Mouse (Mus musculus): ENCODE data around the gene Snapc2.
"Not testable (repeated sequence)": the region's sequence is repeated elsewhere in the genome, so short reads cannot be mapped to it uniquely, and the experiment has no call there.

Gene Snapc2

GRCm38 (mm10) chr8:4237814-4238433 lies 15.0 kb upstream of the Snapc2 start:
- no peak for DNase-seq (ENCODE audit: low spot score)

GRCm38 (mm10) chr8:4238434-4239192 lies 14.3 kb upstream of the Snapc2 start, which contains the start of the genes Map2k7 and Gm49320:
Map2k7 (plus strand) TSS chr8:4238740.
Gm49320 (plus strand) TSS chr8:4238865.
- DNase-seq (ENCODE audit: low spot score), result peak; percentile 100

DNA sequence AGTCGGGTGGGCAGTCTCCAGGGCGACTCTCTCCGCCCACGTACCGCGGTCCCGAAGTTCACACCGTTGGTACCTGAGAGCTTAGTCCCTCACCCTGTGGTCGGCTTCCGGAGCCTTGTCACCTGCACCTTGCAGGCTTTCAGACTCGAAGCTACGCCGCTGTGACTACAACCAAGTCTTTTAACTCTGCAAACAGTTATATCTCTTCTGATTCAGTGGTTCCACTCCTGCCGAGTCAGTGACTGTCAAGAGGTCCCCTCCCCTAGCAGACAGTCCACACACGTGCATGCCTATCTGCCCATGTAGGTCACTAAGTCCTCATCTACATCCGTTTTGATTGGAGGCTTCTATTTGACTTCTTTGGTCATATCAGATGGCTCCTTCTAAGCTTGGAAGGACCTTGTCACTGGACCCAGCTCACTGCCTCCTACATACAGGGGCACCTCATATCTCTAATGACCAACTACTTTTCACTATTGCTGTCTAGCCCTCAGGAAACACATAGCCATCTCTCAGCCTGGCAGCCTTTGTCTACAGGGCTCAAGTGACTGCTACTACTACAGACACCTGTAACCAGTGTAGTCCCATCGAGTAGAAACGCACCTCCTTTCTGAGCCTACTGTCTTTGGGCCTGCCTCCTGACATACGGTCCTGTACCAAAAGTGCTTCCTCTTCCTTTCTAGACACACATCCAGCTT lies 13.5 kb upstream of the Snapc2 start:
- DNase-seq (ENCODE audit: low spot score), result no peak

DNA sequence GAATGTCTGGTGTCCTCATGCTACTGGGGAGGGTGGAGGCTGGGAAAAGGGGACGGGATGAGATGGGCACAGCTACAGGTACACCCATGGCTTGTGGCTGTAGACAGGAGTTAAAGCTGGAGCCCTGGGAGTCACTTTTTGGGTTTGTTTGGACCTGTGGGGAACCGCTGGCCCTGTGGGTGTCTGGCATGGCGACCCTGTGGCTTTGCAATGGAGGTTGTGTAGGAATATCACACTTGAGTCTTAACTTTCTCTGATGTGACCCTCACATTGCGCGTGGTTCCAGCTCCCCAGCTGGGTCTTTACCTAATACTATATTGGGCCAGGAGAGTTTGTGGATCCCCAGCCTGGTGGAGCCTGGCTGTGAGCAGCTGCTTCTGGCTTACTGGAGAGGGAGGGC lies 7.8 kb upstream of the Snapc2 start:
- no peak for DNase-seq (ENCODE audit: low spot score)

- no peak for DNase-seq (ENCODE audit: low spot score)
Observed at GRCm38 (mm10) chr8:4245737-4246136, 7.1 kb upstream of the Snapc2 start.

- DNase-seq (ENCODE audit: low spot score), result no peak
Observed at GRCm38 (mm10) chr8:4247241-4247640, 5.6 kb upstream of the Snapc2 start.

DNA sequence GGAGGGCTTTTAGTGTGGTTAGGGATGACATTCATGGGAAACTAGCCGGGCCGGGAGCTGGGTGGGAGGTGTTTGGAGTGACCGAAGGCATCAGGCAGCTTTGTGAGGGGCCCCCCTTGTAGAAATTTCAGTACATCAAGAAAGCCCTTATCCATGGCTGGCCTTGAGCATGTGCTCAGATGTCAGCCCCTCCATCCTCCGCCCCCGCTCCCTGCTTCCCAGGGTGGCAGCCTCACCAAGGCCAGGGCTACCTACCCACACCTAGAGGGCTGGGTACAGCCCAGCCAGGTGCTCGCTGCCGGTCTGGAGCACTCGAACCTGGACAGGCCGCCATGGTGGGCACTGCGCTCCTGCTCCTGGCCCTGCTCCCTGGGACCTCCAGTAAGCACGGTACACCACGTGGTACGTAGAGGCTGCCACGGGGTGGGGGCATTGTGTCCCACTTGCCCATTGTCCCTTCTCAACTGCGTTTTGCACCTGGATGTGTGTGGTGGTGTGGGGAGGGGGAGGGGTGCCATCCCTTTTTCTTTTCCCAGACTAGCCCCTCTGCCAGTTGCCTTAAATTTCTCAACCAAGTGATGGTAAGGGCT lies 4.8 kb upstream of the Snapc2 start, which contains the start of gene Tgfbr3l:
Gene Tgfbr3l (plus strand): TSS at position 264 of the 590 bp plus-strand sequence.
- DNase-seq (ENCODE audit: low spot score), result no peak

DNA sequence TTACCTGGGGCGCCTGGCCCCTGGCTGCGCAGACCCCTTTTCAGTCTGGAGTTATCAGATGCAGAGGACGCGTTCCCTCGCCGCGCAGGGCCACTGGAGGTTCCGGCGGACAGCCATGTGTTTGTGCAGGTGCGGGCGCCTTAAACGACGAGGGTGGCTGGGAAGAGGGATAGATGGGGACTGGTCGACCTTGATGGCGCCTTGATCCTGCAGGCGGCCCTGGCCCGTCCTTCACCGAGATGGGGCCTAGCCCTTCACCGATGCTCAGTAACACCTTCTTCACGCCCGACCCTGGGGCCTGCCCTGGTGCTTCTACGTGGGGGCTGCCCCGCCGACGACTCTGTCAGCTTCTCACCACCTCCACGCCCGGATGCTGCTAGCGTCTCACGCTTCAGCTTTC lies 3.7 kb upstream of the Snapc2 start:
- DNase-seq (ENCODE audit: low spot score), result peak; percentile 57

DNA sequence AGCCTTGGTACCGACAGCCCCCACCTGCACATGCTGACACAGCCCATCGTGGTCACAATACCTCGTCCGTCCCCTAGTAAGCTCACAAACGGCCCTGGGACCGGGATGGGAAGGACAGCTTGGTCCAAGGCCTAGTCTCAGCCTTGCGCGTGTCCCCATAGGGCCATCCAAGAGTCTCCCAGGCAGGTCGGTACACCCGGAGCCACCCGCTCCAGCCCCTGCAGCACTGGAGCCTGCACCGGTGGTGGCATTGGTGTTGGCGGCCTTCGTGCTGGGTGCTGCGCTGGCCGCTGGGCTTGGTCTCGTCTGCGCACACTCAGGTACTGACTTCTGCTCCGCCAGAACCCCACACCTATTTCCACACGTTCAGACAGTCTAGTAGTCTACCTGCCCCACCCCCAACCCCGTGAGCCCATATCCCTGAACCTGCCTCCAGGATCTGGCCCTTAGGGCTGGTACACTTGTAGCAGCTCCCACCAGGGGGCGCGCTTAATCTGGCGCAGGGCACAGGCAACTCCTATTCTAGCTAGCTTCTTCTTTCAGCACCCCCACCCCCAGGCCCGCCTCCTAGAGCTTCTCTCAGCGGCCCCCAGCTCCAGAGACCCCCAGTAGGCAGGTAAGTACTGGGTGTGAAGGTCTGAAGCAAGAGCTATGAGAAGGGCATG lies 2.4 kb upstream of the Snapc2 start:
- peak; percentile 81 for DNase-seq (ENCODE audit: low spot score)

GRCm38 (mm10) chr8:4252116-4252760 lies 642 bp upstream of the Snapc2 start:
- DNase-seq (ENCODE audit: low spot score), result no peak

GRCm38 (mm10) chr8:4254001-4254400 lies 1.1 kb downstream of the Snapc2 start:
- no peak for DNase-seq (ENCODE audit: low spot score)

- not testable (repeated sequence) for DNase-seq (ENCODE audit: low spot score)
Observed at GRCm38 (mm10) chr8:4255471-4255870, 2.6 kb downstream of the Snapc2 start.

GRCm38 (mm10) chr8:4256911-4257310 lies 4.0 kb downstream of the Snapc2 start:
- DNase-seq (ENCODE audit: low spot score), result no peak

DNA sequence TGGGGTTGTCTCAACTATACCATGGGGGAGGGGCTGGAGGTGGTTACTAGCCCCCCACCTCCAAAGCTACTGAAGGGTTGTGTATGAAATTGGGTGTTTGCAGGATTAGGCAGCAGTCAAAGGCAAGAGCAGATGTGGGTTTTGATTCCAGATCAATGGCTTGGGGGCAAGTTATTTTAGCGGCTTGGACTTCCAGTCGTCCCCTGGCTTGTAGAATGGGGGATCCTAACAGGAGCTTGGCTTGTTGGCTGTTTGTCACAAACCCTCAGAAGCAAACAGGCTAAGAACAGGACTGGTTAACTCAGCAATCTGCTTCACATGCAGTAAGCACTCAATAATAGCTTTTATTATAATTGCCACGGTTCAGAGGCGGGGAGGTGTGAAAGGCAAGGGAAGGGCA lies 4.5 kb downstream of the Snapc2 start:
- no peak for DNase-seq (ENCODE audit: low spot score)

DNA sequence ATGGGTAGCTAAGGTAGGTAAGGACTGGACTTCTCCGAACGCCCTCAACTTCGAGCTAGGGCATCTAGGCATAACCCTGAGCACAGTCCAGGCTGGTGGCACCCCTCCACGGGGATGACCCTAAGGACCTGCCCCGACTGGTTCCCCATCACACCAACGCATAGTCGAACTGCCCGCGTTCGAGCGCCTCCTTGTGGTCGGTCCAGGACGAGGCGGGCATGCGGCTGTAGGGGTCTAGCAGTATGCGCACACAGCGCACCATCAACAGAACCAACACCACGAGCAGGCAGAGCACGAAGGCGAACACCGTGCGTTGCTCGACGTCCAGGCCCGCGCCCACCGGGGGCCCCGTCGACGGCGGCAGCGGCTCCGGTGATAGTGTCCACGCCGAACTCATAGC lies 5.4 kb downstream of the Snapc2 start:
- peak; percentile 74 for DNase-seq (ENCODE audit: low spot score)

DNA sequence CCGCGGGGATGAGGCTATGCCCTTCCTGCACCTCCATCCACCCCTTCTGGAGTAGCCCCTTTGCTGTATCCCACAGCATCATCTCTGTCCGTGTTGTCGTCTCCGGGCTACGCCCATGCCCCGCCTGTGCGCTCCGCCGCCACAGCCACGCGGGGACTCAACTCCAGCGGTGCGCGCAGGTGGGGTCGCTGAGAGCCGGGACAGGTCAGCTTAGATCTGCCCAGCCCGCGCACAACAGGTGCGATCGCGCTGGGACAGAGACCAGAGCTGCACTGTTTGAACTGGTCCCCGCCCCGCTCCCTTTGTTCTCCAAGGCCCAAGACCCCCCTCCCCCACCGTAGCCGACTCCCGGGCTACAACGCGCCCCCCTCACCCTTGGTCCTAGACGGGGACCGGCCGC lies 5.8 kb downstream of the Snapc2 start:
- peak; percentile 58 for DNase-seq (ENCODE audit: low spot score)

GRCm38 (mm10) chr8:4259125-4259804 lies 6.4 kb downstream of the Snapc2 start, which contains the start of gene Ctxn1:
Ctxn1 (minus strand) TSS chr8:4259274.
- DNase-seq (ENCODE audit: low spot score), result peak; percentile 90

DNA sequence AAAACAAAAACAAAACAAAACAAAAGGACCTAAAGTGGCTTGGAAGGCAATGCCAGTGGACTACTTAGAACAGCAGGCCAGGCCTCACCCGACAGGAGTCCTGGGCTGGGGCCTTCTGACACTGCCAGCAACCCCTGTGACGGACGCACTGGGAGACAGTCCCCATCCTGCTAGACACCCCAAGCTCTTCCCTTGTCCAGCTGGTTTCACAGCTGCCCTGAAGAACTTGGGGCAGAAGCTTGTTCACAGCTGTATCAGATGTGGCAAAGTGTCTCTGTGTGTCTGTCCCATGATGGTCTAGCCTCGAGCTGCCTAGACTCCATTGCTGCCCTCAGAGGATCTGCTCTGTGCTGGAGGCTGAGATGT lies 6.9 kb downstream of the Snapc2 start:
- no peak for DNase-seq (ENCODE audit: low spot score)

- peak; percentile 80 for DNase-seq (ENCODE audit: low spot score)
Observed at GRCm38 (mm10) chr8:4263105-4263791, 10.4 kb downstream of the Snapc2 start.

All from testis, postnatal 14 days (tissue).